Mouse (Mus musculus): Measurements from ENCODE around the gene Mybphl. TPM values are rescaled to one million over a fixed set of nuclear protein-coding genes. Genes with fewer than 3 reads are reported as not detected.

Mybphl gene
- not detected for polyA plus RNA-seq (2014; fragmentation: Illumina TruSeq; extraction: RNeasy Lipid Tissue Mini Kit (QIAGEN cat#74804); ENCODE audit: low read depth, low replicate concordance)

DNA sequence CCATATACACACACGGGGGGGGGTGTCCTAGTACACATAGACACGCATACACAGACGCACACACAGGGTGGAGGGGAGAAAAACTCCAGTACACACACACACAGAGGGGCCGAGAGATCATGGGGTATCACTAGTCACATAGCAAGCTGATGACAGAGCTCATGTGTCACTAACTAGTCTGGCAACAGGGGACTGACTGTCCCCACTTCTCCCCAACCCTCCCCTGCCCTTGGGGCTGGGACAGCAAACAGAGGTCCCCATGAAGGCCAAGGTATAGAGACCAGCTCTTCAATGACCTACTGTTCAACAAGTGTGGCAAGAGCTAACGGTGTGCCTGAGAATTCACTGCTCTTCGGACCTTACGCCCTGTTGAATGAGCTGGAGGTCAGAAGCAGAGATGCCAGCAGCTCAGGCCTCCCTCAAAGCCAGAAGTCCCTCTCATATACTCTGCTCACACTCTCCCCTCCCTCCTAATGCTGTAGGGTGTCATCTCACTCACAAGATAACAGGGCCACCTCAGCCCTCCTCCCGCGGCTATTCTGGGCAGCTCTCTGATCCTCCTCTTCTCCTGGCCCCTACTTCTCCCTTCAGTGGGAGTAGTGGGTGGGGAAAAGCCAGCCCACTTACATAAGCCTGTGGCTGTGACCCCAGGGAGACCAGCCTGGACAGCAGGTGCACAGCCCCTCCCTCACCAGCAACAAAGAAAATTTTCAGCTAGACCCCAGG, at the start of gene Mybphl:
TSS of gene Mybphl (plus strand) at position 642 of the 726 bp plus-strand sequence.

DNA sequence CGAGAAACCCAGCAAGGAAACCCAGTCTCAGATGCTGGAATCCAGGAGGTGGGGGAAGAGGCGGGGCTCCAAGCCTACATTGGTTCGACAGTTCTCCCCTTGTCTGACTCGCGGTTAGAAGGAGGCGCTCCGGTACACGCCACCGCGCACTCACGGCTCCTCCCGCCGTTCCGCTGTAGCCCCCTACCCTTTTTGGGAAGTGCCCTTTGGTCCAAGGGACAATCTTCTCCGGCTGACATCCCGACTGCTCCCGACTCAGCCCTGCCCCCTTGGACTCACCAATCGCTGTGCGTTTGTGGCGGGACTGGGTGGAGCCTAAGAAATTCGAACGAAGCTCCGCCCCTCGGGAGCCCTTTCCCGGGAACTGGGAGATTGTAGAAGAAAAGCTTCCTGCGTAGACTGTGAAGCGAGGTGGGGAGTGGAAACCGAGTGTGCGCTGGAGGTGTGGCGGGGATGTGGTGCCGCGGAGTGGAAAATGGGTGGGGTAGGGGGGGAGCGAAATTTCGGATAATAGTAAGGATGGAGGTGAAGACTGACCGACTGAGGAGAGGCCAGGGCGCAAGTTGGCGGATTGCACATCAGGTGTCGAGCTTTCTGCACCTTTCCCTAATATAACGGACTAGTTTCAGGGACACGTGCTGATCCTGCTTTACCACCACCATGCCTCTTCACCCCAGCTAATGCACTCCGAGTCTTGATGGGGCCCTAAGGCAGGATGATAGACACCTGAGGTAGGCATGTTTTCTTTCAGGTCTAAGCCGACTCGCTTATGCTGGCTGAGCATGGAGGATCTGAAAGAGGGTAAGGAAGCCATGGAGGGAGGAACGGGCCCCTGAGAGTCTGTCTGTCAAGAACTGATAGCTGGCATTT, 19.0 kb downstream of the Mybphl start, which contains the start of gene Psrc1:
TSS of gene Psrc1 (plus strand) at position 355 of the 870 bp plus-strand sequence.

DNA sequence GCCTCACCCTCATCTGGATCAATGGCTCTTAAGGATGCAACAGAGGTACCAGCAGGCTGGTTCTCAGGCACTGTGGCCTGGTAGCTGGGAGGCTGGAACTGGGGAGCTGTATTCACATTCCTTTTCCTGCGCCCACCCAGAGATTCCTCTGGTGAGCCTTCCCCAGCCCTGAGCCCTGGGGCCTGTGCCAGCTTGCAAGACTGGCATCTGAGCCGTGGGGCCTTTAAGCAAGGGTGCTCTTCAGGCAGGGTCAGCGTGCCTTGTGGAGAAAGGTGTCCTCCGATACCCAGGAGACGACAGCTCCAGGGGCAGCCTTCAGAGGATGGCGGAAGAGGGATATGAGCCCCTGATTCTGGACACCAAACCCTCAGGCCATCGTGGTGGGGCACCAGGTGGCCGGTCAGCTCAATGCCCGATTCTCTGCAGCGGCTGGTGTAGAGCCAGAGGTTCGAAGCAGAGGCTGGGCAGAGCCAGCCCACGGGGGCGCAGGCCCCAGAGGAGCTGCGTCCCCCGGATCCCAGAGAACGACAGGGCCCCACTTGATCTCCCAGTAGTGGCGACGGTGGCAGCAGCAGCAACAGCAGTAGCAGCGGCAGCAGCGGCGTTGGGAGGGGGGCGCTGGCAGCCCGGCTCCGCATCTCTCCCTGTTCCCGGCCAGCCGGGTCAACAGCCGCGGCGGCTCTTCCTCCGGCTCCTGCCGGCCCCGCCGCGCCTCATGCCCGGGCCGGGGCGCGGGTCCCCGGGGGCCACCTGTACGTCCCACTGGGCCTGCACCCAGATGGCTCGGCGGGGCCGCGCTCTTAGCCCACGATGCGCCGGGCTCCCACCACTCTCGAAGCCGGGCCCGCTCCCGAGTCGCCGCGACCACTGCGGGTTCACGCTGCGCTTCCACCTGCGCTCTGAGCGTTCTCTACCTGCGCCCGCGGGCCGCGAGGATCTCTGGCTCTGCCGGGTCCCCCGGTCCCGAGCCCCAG, 50.4 kb downstream of the Mybphl start, which contains the start of gene Celsr2:
TSS of gene Celsr2 (minus strand) at position 696 of the 974 bp plus-strand sequence.

Other genes with a start within 250 kb of the Mybphl start
- 93.3 TPM for gene Gnai3, start 218.8 kb upstream of the Mybphl start, polyA plus RNA-seq (2014; fragmentation: Illumina TruSeq; extraction: RNeasy Lipid Tissue Mini Kit (QIAGEN cat#74804); ENCODE audit: low read depth, low replicate concordance)
- gene Gpr61, start 210.0 kb upstream of the Mybphl start, polyA plus RNA-seq (2014; fragmentation: Illumina TruSeq; extraction: RNeasy Lipid Tissue Mini Kit (QIAGEN cat#74804); ENCODE audit: low read depth, low replicate concordance): 0.38 TPM
- gene Amigo1, start 178.6 kb upstream of the Mybphl start, polyA plus RNA-seq (2014; fragmentation: Illumina TruSeq; extraction: RNeasy Lipid Tissue Mini Kit (QIAGEN cat#74804); ENCODE audit: low read depth, low replicate concordance): 0.43 TPM
- 1.4 TPM for gene Cyb561d1, start 163.7 kb upstream of the Mybphl start, polyA plus RNA-seq (2014; fragmentation: Illumina TruSeq; extraction: RNeasy Lipid Tissue Mini Kit (QIAGEN cat#74804); ENCODE audit: low read depth, low replicate concordance)
- gene Atxn7l2, start 154.0 kb upstream of the Mybphl start, polyA plus RNA-seq (2014; fragmentation: Illumina TruSeq; extraction: RNeasy Lipid Tissue Mini Kit (QIAGEN cat#74804); ENCODE audit: low read depth, low replicate concordance): 0.85 TPM
- gene Sypl2, start 138.3 kb upstream of the Mybphl start, polyA plus RNA-seq (2014; fragmentation: Illumina TruSeq; extraction: RNeasy Lipid Tissue Mini Kit (QIAGEN cat#74804); ENCODE audit: low read depth, low replicate concordance): 0.17 TPM
- gene Psma5, start 108.0 kb upstream of the Mybphl start, polyA plus RNA-seq (2014; fragmentation: Illumina TruSeq; extraction: RNeasy Lipid Tissue Mini Kit (QIAGEN cat#74804); ENCODE audit: low read depth, low replicate concordance): 65.6 TPM
- gene Sort1, start 80.8 kb upstream of the Mybphl start, polyA plus RNA-seq (2014; fragmentation: Illumina TruSeq; extraction: RNeasy Lipid Tissue Mini Kit (QIAGEN cat#74804); ENCODE audit: low read depth, low replicate concordance): 38.3 TPM
- not detected for gene Psrc1, start 18.9 kb downstream of the Mybphl start, polyA plus RNA-seq (2014; fragmentation: Illumina TruSeq; extraction: RNeasy Lipid Tissue Mini Kit (QIAGEN cat#74804); ENCODE audit: low read depth, low replicate concordance)
- gene Celsr2, start 50.6 kb downstream of the Mybphl start, polyA plus RNA-seq (2014; fragmentation: Illumina TruSeq; extraction: RNeasy Lipid Tissue Mini Kit (QIAGEN cat#74804); ENCODE audit: low read depth, low replicate concordance): 0.48 TPM
- 6.2 TPM for gene Sars, start 80.3 kb downstream of the Mybphl start, polyA plus RNA-seq (2014; fragmentation: Illumina TruSeq; extraction: RNeasy Lipid Tissue Mini Kit (QIAGEN cat#74804); ENCODE audit: low read depth, low replicate concordance)
- 359 TPM for gene 1700013F07Rik, start 169.2 kb downstream of the Mybphl start, polyA plus RNA-seq (2014; fragmentation: Illumina TruSeq; extraction: RNeasy Lipid Tissue Mini Kit (QIAGEN cat#74804); ENCODE audit: low read depth, low replicate concordance)
- gene 5330417C22Rik, start 171.6 kb downstream of the Mybphl start, polyA plus RNA-seq (2014; fragmentation: Illumina TruSeq; extraction: RNeasy Lipid Tissue Mini Kit (QIAGEN cat#74804); ENCODE audit: low read depth, low replicate concordance): 43.2 TPM
- gene Tmem167b, start 197.6 kb downstream of the Mybphl start, polyA plus RNA-seq (2014; fragmentation: Illumina TruSeq; extraction: RNeasy Lipid Tissue Mini Kit (QIAGEN cat#74804); ENCODE audit: low read depth, low replicate concordance): 26.8 TPM
- 89.3 TPM for gene Taf13, start 206.8 kb downstream of the Mybphl start, polyA plus RNA-seq (2014; fragmentation: Illumina TruSeq; extraction: RNeasy Lipid Tissue Mini Kit (QIAGEN cat#74804); ENCODE audit: low read depth, low replicate concordance)
- 69.3 TPM for gene Wdr47, start 226.4 kb downstream of the Mybphl start, polyA plus RNA-seq (2014; fragmentation: Illumina TruSeq; extraction: RNeasy Lipid Tissue Mini Kit (QIAGEN cat#74804); ENCODE audit: low read depth, low replicate concordance)